Mouse (Mus musculus): ENCODE data around the gene Ugt1a7c.

DNA sequence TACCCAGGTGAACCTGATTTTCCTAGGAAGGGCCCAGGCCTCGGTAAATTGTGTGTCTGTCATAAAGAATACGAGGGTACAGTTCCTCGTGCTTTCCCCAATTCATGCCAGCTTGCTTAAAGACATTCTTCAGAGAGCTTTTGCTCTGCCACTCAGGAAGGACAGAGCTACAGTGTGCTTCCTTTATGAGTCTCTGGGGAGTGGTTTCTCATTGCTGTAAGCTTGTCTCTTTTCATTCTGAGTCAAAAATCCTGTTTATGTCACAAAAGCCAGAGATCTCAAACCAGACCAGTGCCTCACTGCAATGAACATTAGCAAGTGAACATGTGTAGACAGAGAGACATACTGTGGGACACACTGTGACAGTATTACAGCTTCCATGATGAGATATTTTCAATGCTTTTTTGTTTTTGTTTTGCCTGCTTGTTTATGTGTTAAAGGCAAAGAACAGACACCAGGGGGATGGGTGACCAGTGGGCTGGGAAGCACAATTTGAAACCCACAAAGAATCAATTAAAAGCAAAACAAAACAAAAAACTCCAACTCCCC, 39.1 kb downstream of the Ugt1a7c start:
- TF ChIP-seq POLR2AphosphoS2 (IDR thresholded peaks at IDR 0.05; ENCODE audit: low read depth, low read length): no peak
- no peak for TF ChIP-seq POLR2A (IDR thresholded peaks at IDR 0.05; ENCODE audit: low read depth, low read length)
- TF ChIP-seq USF2 (conservative IDR thresholded peaks at IDR 0.05; ENCODE audit: low read depth, low read length): no peak
- TF ChIP-seq ZMIZ1 (IDR thresholded peaks at IDR 0.05; ENCODE audit: low read depth, low read length): no peak
- peak; percentile 78 for TF ChIP-seq EP300 (IDR thresholded peaks at IDR 0.05; ENCODE audit: low read length)
- no peak for TF ChIP-seq RAD21 (IDR thresholded peaks at IDR 0.05; ENCODE audit: low read depth, low read length)

Data from CH12.LX (cell line).